Mouse (Mus musculus) E14TG2a.4 (cell line): ENCODE measurements around the gene Gm42372.

Experiments
- CTCF ChIP-seq: conservative IDR thresholded peaks from 2 replicates; pipeline ENCODE4 v1.5.1; 2014; ENCODE audit warnings: low read length
- NANOG ChIP-seq: IDR thresholded peaks from 2 replicates; pipeline ENCODE4 v1.6.1; 2014; ENCODE audit warnings: borderline replicate concordance, low read length, mixed read lengths
- POU5F1 ChIP-seq: IDR thresholded peaks from 2 replicates; pipeline ENCODE4 v1.6.1; 2014; ENCODE audit warnings: low read length, borderline replicate concordance

DNA sequence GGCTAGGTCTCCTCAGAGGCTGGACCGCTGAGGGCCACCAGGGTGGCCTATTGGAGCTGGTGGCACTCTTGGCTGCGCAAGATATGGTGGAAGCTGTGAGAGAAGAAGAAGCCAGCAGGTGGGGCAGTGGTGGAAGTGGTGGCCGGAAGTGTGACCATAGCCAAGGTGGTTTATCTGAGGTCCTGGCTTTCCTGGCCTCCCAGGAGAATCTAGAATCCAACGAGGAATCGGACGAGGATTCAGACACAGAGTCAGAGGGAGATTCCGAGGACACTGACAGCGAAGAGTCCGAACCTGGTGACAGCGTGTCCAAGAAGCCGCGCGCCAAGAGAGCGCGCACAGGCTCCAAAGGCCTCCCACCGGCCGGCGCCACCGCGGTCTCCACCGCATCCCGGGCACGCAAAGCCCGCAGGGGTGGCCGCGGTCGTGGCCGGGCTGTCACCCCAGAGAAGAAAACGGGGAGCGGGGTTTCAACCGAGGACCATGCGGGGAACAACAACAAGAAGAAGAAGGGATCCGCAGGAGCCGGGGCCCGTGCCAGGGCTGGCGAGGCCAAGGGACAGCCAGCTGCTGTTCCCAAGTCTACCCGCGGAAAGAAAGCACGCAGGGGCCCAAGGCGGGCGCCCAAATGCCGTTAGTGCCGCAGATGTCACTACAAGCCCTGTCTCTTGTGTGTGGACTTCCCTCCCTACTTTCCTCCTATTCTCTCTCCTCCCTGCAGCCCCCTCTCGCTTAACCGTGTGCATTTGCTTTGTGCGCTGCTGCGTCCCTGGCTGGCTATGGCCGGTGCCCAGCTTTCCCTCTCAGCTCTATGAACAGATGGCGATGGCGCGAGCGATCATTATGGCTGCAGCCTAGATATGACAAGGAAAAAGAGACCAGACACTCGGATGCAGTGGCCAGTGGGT, 36.2 kb upstream of the Gm42372 start:
- TF ChIP-seq CTCF, result no peak
- no peak for TF ChIP-seq POU5F1
- TF ChIP-seq NANOG, result no peak
